Mouse (Mus musculus) lung, postnatal 0 days (tissue): Measurements from ENCODE around the gene Slc16a12. TPM values are rescaled to one million over a fixed set of nuclear protein-coding genes. Genes with fewer than 3 reads are reported as not detected.
A peak's percentile ranks its signal among the peaks of the same experiment; 100 is the strongest.

Experiments used
- ATAC-seq: fragments of 200-750 bp; cut with Nextera tagmentation; 2 replicates; pipeline ENCODE4 v1.8.0; 2017; ENCODE audit warnings: moderate library complexity
- DNase-seq: peaks from one replicate; pipeline ENCODE4 v3.0.0-alpha.2; 2016; ENCODE audit warnings: low spot score
- H3K27ac ChIP-seq: fragments of 300-500 bp; sonication (generic); 2 replicates; pipeline ENCODE4 v1.5.1; 2014; ENCODE audit warnings: antibody characterized with exemption, mild to moderate bottlenecking, low read length, mixed read lengths
- H3K27me3 ChIP-seq: fragments of 300-500 bp; sonication (generic); replicated peaks from 2 replicates; pipeline ENCODE4 v1.6.1; 2014; ENCODE audit warnings: low read length, mixed read lengths; ENCODE audit not compliant: insufficient read depth
- H3K36me3 ChIP-seq: fragments of 300-500 bp; sonication (generic); 2 replicates; pipeline ENCODE4 v1.6.1; 2014; ENCODE audit warnings: low read length, mixed read lengths; ENCODE audit not compliant: insufficient read depth
- H3K4me1 ChIP-seq: fragments of 300-500 bp; sonication (generic); 2 replicates; pipeline ENCODE4 v1.6.1; 2014; ENCODE audit warnings: antibody characterized with exemption, low read depth, low read length, mixed read lengths; ENCODE audit not compliant: insufficient read depth
- H3K4me2 ChIP-seq: fragments of 300-500 bp; sonication (generic); replicated peaks from 2 replicates; pipeline ENCODE4 v1.6.1; 2014; ENCODE audit warnings: low read depth, mild to moderate bottlenecking, low read length, moderate library complexity, mixed read lengths
- H3K4me3 ChIP-seq: fragments of 300-500 bp; sonication (generic); 2 replicates; pipeline ENCODE4 v1.5.1; 2014; ENCODE audit warnings: low read depth, low read length
- H3K9ac ChIP-seq: fragments of 300-500 bp; sonication (generic); replicated peaks from 2 replicates; pipeline ENCODE4 v1.6.1; 2014; ENCODE audit warnings: low read depth, mild to moderate bottlenecking
- H3K9me3 ChIP-seq: fragments of 300-500 bp; sonication (generic); 2 replicates; pipeline ENCODE4 v1.6.1; 2016; ENCODE audit warnings: low read length, mixed read lengths
- CTCF ChIP-seq: IDR thresholded peaks from 2 replicates; pipeline ENCODE4 v1.5.1; 2016; ENCODE audit warnings: antibody characterized with exemption, mild to moderate bottlenecking
- EP300 ChIP-seq: IDR thresholded peaks from 2 replicates; pipeline ENCODE4 v1.6.1; 2016; ENCODE audit warnings: antibody characterized with exemption, mild to moderate bottlenecking, control low read depth
- WGBS: fragments of 180-500 bp; shearing (Covaris S2); extraction: QIAGEN DNeasy Blood & Tissue Kit; methylation state at CpG from one replicate; pipeline ENCODE4 v1.1.7; 2014; 5-methylcytosine and 5-hydroxymethylcytosine counted together
- polyA plus RNA-seq: library from polyadenylated mRNA; unstranded; fragments of >200 nt; fragmentation: Nextera tagmentation; extraction: Ambion mirVana; gene quantifications from 2 replicates; pipeline ENCODE4 v1.2.1, GENCODE M21; 2015

Slc16a12 gene
- polyA plus RNA-seq, 1 experiment from 2014 or later: 9.4 TPM

- Histone ChIP-seq H3K36me3 (no peaks in the 10 kb centered on the region), H3K9me3 (no peaks in the 10 kb centered on the region), H3K9ac (no peak overlapping the region), H3K27me3 (no peaks in the 10 kb centered on the region), H3K27ac (no peak overlapping the region), H3K4me2 (no peak overlapping the region), H3K4me3 (no peak overlapping the region), H3K4me1 (no peaks in the 10 kb centered on the region)
- TF ChIP-seq EP300 (no peak), CTCF (no peak)
- DNase-seq: no peak
- no peak for ATAC-seq
- 70% methylated on average over 3 of the region's 3 CpGs for WGBS
Measured at GRCm38 (mm10) chr19:34698432-34698831, 48.7 kb downstream of the Slc16a12 start.

GRCm38 (mm10) chr19:34697461-34697860, 49.6 kb downstream of the Slc16a12 start:
- Histone ChIP-seq H3K27ac (no peak overlapping the region), H3K4me1 (no peaks in the 10 kb centered on the region), H3K4me3 (no peak overlapping the region), H3K4me2 (no peak overlapping the region), H3K36me3 (no peaks in the 10 kb centered on the region), H3K27me3 (no peaks in the 10 kb centered on the region), H3K9ac (no peak overlapping the region), H3K9me3 (no peaks in the 10 kb centered on the region)
- ATAC-seq (no peak), DNase-seq (no peak)
- WGBS: 59% methylated on average over 2 of the region's 2 CpGs
- no peak for TF ChIP-seq EP300
- TF ChIP-seq CTCF: no peak

- no peaks in the 10 kb centered on the region for H3K9me3 ChIP-seq
- H3K9ac ChIP-seq: no peak overlapping the region
- no peak overlapping the region for H3K27ac ChIP-seq
- H3K4me2 ChIP-seq: no peak overlapping the region
- no peak for TF ChIP-seq EP300
- no peak for TF ChIP-seq CTCF
- H3K4me3 ChIP-seq: no peak overlapping the region
- no peaks in the 10 kb centered on the region for H3K27me3 ChIP-seq
- no peaks in the 10 kb centered on the region for H3K36me3 ChIP-seq
- 58% methylated on average over 8 of the region's 8 CpGs for WGBS
- ATAC-seq: peak; percentile 67
- no peaks in the 10 kb centered on the region for H3K4me1 ChIP-seq
- peak; percentile 77 for DNase-seq
Measured at GRCm38 (mm10) chr19:34696352-34696986, 50.6 kb downstream of the Slc16a12 start.

GRCm38 (mm10) chr19:34691402-34691801, 55.7 kb downstream of the Slc16a12 start:
- Histone ChIP-seq H3K4me2 (no peak overlapping the region), H3K9me3 (no peaks in the 10 kb centered on the region), H3K4me1 (no peaks in the 10 kb centered on the region), H3K9ac (no peak overlapping the region), H3K36me3 (no peaks in the 10 kb centered on the region), H3K4me3 (no peak overlapping the region), H3K27me3 (no peaks in the 10 kb centered on the region), H3K27ac (no peak overlapping the region)
- TF ChIP-seq CTCF: no peak
- WGBS: 79% methylated on average over 6 of the region's 6 CpGs
- ATAC-seq (no peak), DNase-seq (no peak)

- Histone ChIP-seq H3K36me3 (no peaks in the 10 kb centered on the region), H3K27ac (no peak overlapping the region), H3K4me3 (no peak overlapping the region), H3K4me2 (no peak overlapping the region), H3K9me3 (no peaks in the 10 kb centered on the region), H3K9ac (no peak overlapping the region), H3K27me3 (no peaks in the 10 kb centered on the region), H3K4me1 (no peaks in the 10 kb centered on the region)
- 91% methylated on average over 1 of the region's 1 CpGs for WGBS
- DNase-seq (no peak), ATAC-seq (no peak)
- TF ChIP-seq CTCF: no peak
- no peak for TF ChIP-seq EP300
Measured at GRCm38 (mm10) chr19:34685530-34685929, 61.6 kb downstream of the Slc16a12 start.

GRCm38 (mm10) chr19:34684857-34685256, 62.2 kb downstream of the Slc16a12 start:
- Histone ChIP-seq H3K4me3 (no peak overlapping the region), H3K4me2 (no peak overlapping the region), H3K9ac (no peak overlapping the region), H3K9me3 (no peaks in the 10 kb centered on the region), H3K27ac (no peak overlapping the region), H3K4me1 (no peaks in the 10 kb centered on the region), H3K36me3 (no peaks in the 10 kb centered on the region), H3K27me3 (no peaks in the 10 kb centered on the region)
- WGBS: 56% methylated on average over 1 of the region's 1 CpGs
- DNase-seq: peak; percentile 79
- peak; percentile 53; the same call in 1 of the 2 replicates for ATAC-seq
- TF ChIP-seq CTCF (peak; percentile 82), EP300 (0 out of 2 replicates have a peak, but pooled peaks have one; percentile 11)
